Mouse (Mus musculus): Measurements from ENCODE around the gene Med7.
"Not testable (repeated sequence)": the region's sequence is repeated elsewhere in the genome, so short reads cannot be mapped to it uniquely, and the experiment has no call there.

The Med7 gene

GRCm38 (mm10) chr11:46436760-46437458, at the start of gene Med7:
Gene Med7, plus strand, starts transcription at chr11:46436925.
- DNase-seq = peak; percentile 93 to 96

GRCm38 (mm10) chr11:46387061-46387460, 49.7 kb upstream of the Med7 start:
- no peak for DNase-seq

GRCm38 (mm10) chr11:46388438-46388837, 48.3 kb upstream of the Med7 start:
- DNase-seq = no peak

DNA sequence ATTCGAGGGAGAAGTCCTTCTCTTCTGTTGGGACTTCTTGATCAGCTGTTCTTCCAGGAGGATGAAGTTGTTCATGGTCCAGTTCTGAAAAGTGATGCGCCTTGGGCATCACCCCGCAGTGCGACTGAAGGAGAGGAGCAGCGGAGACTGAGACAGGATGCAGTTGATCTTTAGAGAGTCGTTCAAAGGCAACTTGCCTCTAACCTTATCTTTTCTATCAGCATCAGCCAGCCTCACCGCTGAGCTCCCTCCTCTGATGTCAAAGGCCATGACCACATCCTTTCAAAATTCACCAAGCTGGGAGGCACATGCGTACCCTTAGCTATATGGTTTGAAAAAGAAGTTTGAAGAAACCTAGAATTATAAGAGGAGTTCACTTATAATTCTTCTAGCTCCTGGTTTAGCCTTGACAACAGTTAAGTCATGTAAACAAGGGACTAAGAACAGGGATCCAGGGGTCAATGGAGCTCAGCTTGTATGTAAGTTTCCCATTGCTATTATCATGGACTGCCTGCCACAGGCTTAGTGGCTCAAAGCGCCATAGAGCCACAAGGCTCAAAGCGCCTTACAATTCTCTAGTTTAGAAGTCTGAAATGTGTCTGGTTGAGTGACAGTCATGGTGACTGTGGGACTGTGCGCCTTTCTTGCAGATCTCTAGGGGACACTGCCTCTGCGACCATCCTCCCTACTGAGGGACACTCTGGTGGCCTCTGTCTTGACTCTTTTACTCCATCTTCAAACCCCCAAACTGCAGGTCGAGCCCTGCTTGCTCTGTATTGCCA, 47.2 kb upstream of the Med7 start, which contains the start of gene Itk:
Gene Itk (minus strand): TSS at position 180 of the 782 bp plus-strand sequence.
- DNase-seq = no peak

GRCm38 (mm10) chr11:46390621-46391020, 46.1 kb upstream of the Med7 start:
- DNase-seq = no peak

- no peak for DNase-seq
Measured at GRCm38 (mm10) chr11:46392890-46393289, 43.8 kb upstream of the Med7 start.

GRCm38 (mm10) chr11:46393413-46393812, 43.3 kb upstream of the Med7 start:
- DNase-seq = no peak

DNA sequence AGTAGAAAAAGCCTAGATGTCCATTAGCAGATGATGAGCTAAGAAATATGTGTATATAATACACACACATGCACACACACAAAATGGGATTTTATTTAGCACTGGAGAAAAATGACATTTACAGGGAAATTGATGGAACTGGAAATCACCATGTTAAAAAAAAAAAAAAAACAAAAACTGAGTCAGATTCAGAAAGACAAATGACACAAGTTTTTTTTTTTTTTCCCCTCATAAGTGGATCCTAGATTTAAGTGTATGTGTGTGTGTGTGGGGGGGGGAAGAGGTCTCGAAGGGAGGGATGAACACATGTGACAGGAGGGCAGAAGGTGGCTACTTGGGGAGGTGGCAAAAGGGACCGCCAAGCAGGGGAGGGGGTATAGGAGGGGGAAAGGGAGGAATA, 41.6 kb upstream of the Med7 start:
- DNase-seq = no peak

DNA sequence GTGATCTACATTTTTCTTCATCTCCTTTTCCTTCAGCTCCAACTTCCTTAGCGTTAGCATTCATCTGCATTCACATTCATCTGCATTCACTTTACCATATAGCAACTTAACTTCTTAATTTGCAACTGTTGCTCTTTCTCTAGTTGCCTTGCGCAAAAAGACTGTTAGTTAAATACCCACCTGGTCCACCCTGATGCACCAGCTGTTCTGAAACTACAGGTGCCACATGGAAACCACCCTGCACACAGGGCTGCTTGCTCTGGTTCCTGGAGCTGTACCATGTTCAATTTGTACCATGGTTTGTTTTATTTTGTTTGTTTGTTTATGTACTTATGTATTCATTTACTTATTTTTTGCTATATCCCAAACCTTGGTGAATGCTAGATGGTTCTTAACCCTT, 41.0 kb upstream of the Med7 start:
- DNase-seq = no peak

GRCm38 (mm10) chr11:46396167-46396859, 40.4 kb upstream of the Med7 start, which contains the start of gene Fam71b:
Gene Fam71b, plus strand, starts transcription at chr11:46396559.
- DNase-seq = no peak

DNA sequence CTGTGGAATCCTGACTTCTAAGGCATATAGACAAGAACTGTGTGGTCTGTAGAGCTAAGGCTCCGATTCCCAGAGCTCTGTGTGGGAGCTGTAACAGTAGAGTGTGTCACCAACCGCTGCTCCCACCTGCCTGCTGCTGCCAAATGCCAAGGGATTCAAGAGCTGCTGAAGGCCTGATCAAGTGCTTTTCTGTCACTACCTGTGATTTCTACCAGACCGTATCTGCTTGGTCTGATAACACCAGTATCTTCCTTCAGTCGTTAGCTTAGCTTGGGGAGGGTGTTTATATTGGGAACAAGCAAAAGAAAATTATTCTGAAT, 39.9 kb upstream of the Med7 start:
- no peak for DNase-seq

DNA sequence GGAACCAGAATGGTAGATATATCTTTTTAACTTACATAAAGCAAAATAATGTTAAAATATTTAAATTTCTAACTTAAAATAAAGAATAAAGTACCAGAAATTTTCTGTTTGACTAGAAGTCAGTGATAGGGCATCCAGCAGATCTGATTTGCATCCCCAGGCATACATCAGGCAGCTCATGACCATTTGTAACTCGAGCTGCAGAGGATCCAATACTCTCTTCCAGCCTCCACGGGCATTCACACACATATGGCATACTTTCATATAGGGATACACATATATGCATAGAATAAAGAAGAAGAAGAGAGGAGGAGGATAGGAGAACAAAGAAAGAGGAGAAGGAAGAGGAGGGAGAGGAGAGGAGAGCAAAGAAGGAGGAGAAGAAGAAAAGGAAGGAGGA, 38.8 kb upstream of the Med7 start:
- no peak for DNase-seq

GRCm38 (mm10) chr11:46398473-46398872, 38.3 kb upstream of the Med7 start:
- DNase-seq = no peak

DNA sequence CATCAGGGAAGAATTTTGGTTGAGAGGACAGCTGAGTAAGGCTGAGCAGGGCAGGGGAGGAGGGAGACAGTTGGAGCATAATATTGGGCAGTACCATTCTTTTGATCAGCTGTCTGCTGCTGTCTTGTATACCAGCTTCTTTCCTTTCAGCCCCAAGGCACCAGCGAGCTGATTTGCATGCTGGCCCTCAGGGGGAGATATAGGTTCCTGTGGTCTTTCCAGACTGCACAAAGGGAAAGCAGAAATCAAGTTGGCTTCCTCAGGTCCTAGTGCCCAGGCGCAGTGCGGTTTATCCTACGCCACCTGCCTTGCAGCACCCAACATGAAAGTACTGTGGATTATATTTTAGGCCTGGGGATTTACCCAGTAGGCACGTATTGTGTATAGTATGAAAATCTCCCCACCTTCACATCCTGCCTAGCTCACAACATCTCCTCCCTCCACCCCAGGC, 37.8 kb upstream of the Med7 start:
- no peak for DNase-seq

GRCm38 (mm10) chr11:46401555-46401954, 35.2 kb upstream of the Med7 start:
- no peak for DNase-seq

DNA sequence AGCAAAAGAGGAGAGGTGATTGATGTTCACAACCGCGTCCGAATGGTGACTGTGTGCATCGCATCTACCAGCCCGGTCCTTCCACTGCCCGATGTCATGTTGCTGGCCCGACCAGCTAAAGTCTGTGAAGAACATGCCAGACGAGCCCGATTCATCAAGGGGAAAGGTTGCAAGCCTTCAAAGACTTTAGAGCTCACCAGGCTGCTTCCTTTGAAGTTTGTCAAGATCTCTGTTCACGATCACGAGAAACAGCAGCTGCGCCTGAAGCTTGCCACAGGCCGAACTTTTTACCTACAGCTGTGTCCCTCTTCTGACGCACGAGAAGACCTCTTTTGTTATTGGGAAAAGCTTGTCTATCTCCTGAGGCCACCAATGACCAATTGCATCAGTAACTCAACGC, 31.7 kb upstream of the Med7 start:
- DNase-seq = no peak

DNA sequence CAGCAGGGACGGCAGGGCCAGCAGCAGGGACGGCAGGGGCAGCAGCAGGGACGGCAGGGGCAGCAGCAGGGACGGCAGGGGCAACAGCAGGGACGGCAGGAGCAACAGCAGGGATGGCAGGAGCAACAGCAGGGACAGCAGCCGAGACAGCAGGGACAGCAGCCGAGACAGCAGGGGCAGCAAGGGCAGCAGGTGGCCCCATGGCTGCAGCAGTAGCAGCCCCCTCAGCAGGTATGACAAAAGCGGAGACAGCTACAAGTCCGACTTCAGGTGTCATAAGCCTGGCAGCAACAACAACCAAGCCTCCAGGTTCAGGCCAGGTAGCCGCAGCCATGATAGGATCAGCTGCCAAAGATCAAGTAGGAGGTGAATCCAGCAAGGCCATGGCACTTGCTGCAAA, 30.0 kb upstream of the Med7 start:
- peak; percentile 44 to 50 for DNase-seq

- DNase-seq = no peak
Measured at GRCm38 (mm10) chr11:46410018-46410563, 26.6 kb upstream of the Med7 start.

DNA sequence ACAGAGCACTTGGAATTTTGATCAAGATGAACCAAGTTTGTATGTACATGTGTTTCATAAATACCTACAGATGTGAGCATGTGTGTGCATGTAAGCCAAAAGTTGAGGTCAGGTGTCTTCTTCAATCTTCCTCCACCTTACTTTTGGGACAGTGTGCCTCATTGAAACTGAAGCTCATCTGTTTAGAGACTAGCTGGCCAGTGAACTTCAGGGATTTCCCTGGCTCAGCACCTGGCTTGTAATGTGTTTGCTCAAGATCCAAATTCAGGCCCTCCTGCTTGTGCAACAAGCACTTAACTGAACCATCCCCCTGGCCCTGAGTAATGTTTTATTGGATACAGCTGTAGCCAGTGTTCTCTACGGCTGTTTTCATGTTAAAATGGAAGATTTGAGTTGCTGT, 18.3 kb upstream of the Med7 start:
- no peak for DNase-seq

- no peak for DNase-seq
Measured at GRCm38 (mm10) chr11:46418860-46419259, 17.9 kb upstream of the Med7 start.

DNA sequence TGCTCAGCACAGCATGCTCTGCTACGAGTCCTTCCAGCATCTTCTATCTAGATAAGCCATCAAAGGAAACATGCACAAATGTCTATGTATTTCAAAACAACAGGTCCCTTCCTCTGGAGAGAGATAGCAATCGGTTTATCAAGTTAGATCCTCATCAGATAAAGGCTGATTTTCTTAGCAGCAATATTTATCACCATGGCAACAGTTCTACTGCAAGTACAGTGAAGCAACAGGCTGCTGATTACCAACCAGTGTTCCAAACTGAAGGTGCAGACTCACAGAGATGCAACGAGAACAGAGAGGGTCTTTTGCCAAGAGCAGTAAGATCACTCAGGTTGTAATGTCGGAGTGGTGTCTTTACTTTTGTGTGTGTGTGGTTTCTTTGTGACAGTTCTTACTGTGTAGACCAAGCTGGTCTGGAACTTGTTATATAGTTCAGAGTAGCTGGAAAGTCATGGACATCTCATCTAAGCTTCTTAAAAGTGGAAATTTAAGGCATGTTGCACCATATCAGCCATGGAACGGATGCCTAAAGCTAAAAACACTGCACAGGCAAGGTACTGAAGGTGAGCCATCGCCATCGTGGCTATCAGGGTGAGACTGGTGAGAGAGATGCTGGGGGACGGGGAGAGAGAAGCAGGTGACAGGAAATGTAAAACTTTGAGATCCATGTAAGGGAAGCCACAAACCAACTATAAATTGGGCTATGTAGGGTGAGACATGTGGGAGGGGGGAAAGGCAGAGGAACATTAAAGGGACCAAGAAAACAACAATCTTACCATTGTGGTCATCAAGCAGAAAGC, 15.4 kb upstream of the Med7 start:
- no peak for DNase-seq

- DNase-seq = not testable (repeated sequence)
Measured at GRCm38 (mm10) chr11:46428131-46428530, 8.6 kb upstream of the Med7 start.

GRCm38 (mm10) chr11:46430123-46430522, 6.6 kb upstream of the Med7 start:
- no peak for DNase-seq

Data from cerebellum, postnatal 10 days (tissue).